Mouse (Mus musculus) urinary bladder, postnatal 4 days (tissue): Measurements from ENCODE around the gene Smox.
A peak's percentile ranks its signal among the peaks of the same experiment; 100 is the strongest.

Experiments used
- DNase-seq, 2 experiments: peaks; one replicate each; pipeline ENCODE4 v3.0.0; 2021 to 2022; ENCODE audit warnings: low spot score in 2 of 2

The Smox gene

DNA sequence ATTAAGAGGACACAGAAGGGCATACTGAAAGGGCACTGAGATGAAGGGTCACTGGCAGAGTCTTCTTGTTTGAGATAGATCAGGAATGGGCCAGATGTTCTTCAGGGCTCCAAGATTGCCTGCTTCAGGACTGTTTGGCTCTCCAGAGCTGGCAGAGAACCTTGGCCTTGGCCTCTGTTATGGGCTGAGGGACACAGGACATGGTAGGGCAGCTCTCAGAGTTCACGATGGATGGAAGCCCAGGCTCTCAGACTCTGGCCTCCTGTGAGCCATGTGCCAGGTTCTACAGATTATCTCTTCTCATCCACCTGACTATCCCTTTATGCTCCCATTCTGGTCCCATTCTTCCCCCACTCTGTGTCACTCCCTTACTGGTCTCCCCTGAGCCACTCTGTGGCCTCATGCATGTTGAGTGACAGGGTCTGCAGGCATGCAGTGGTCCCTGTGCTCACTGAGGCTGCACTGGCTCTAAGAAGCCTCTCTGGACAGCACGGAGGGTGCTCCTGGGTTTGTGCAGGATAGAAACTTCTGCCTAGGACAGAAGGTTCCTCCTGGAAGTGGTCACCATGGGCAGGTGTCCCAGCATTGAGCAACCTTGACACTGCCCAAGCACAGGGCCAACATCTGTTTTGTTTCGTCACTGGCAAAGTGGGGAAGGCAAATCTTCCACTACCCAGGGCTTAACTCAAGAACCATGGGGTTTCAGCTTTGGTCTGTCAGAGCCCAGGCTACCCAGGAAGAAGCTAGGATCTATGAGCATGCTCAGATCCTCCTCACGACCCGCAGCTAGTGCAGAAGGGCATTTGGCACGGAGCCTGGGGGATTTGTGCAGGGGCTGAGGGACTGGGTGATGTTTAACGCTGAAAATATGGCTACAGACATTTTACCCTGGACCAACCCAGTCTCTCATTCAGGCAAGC is 60.7 kb downstream of the Smox start:
- no peak for DNase-seq

GRCm38 (mm10) chr2:131552736-131553400 is 61.6 kb downstream of the Smox start:
- DNase-seq, result no peak

GRCm38 (mm10) chr2:131557896-131558295 is 66.6 kb downstream of the Smox start:
- DNase-seq, result no peak

DNA sequence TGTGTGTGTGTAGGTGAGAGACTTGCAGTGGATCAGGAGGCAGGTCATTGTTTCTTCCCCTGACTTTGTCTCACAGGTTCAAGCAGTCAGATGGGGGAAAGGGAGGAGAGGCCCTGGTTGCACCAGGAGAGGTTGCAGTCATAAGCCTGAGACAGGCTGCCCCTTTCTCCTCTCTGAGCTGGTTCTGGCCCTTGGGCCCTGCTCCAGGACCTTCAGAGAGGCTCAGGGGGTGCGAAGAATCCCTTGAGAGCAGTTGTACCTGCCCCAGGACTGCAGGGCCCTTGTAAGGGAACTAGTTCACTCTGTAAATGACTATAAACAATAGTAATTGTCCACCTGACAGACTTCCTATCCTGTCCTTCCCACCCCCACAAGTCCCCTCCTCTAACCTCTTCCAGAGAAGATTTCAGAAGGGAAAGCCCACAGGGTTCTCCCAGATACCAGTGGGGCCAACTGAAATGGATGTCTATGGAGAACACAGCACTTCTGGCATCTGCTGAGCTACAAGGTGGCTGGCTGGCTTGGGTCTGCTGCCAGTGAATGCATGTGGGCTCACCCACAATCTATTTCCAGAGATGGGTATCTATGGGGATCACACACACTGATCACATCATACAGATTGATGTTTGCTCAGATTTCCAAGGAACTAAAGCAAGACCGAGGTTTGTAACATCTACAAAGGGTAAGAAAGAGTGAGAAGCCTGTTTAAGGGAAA is 69.1 kb downstream of the Smox start:
- DNase-seq, result no peak

GRCm38 (mm10) chr2:131561344-131561870 is 70.1 kb downstream of the Smox start:
- DNase-seq, result no peak

- DNase-seq, result peak in 1 of 2 experiments; percentile 60
Observed at GRCm38 (mm10) chr2:131561891-131562585, 70.7 kb downstream of the Smox start, which contains the start of gene Adra1d. TSS of gene Adra1d (minus strand) at chr2:131562283.

DNA sequence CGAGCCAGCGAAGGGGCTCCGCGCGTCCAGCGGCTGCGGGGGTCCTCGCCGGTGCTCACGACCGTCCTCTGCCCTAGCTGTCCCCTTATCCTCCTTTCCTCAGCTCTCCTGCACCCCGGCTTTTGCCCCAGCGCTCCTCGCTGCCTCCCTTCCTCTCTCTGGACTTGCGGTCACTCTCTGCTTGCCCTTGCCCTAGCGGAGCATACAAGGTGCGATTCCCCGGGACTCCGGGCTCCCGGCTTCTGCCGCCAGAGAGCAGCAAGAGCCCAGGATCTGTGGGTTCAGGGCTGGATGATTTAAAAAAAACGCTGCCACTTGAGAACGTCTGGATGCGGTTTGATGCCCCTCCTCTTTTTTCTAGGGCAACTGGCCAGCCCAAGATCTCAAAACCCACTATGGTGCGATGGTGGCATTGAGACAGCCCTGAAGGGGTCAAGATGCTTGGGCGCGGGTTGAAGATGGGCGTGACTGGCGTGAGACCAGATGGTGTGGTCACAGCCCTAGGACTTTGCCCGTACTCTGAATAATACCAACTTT is 71.4 kb downstream of the Smox start:
- peak; percentile 52 to 76 for DNase-seq
